Mouse (Mus musculus) heart, postnatal 0 days (tissue): ENCODE measurements around the gene Trip4.

Source experiments
- CTCF ChIP-seq: IDR thresholded peaks from 2 replicates; pipeline ENCODE4 v1.5.1; 2016; ENCODE audit warnings: antibody characterized with exemption, control low read depth, low read depth
- EP300 ChIP-seq: IDR thresholded peaks from 2 replicates; pipeline ENCODE4 v1.6.1; 2016; ENCODE audit warnings: antibody characterized with exemption, low read depth

DNA sequence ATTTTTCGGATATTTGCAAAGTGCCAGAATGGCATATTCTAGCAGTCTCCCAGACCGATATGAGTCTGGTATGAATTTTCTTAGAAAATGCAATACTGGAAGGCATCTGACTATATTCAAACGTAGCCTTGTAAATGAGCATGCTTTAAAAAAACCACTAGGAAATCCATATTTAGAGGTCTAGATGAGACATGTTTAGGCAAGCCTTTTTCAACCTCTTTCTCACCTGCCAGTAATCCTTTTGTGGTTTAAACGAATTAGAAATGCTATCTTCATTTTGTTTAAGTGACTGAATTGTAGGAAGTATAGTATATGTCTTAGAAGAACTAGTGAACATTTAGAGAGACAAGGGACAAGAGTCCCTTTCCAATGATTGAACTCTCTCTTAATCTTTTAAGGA is 1.2 kb upstream of the Trip4 start:
- TF ChIP-seq CTCF (no peak), EP300 (no peak)
